ENCODE assay signal across 19 mouse cellular contexts in genomic region chr13:29590164-29590563, GRCm38 (mm10).
"Had no signal": no experiment of that assay in that cellular context is flagged by ENCODE, and none has a peak within 500 bp of the region (broad histone marks: within the 10 kb centered on the region; RNA-seq: fewer than 3 reads in every experiment).

No protein-coding gene starts in this region.

- H3K4me3 ChIP-seq: limb, embryonic 12.5 days; limb, embryonic 15.5 days; neural tube, embryonic 12.5 days; stomach, embryonic 15.5 days had no signal

- H3K4me1 ChIP-seq: limb, embryonic 12.5 days; limb, embryonic 15.5 days; neural tube, embryonic 12.5 days; stomach, embryonic 15.5 days had no signal

- H3K4me2 ChIP-seq: limb, embryonic 12.5 days; limb, embryonic 15.5 days; liver, embryonic 11.5 days; lung, embryonic 14.5 days; neural tube, embryonic 12.5 days; stomach, embryonic 15.5 days had no signal

- H3K9ac ChIP-seq: limb, embryonic 12.5 days; limb, embryonic 15.5 days; liver, embryonic 14.5 days; liver, postnatal 0 days; lung, embryonic 14.5 days; neural tube, embryonic 12.5 days; stomach, embryonic 15.5 days had no signal

- H3K9me3 ChIP-seq: limb, embryonic 15.5 days; stomach, embryonic 15.5 days had no signal

- DNase-seq: kidney, adult 18-20 months; kidney, adult 9 months; kidney, postnatal 14 days; kidney, postnatal 4 days; left cerebral cortex, postnatal 4 days; liver, postnatal 0 days; lung, embryonic 14.5 days; retina, postnatal 1 day; right cerebral cortex, postnatal 25 days; spleen, adult 18-20 months; thymus, postnatal 25 days had no signal

- H3K27ac ChIP-seq: limb, embryonic 12.5 days; limb, embryonic 15.5 days; liver, embryonic 14.5 days; macrophage; neural tube, embryonic 12.5 days; stomach, embryonic 15.5 days had no signal

- H3K36me3 ChIP-seq: limb, embryonic 12.5 days; limb, embryonic 15.5 days; neural tube, embryonic 12.5 days; stomach, embryonic 15.5 days had no signal

- ATAC-seq: liver, postnatal 0 days; lung, postnatal 0 days had no signal

- H3K27me3 ChIP-seq: limb, embryonic 12.5 days; limb, embryonic 15.5 days; neural tube, embryonic 12.5 days; stomach, embryonic 15.5 days had no signal
